Mouse (Mus musculus): ENCODE measurements around the gene Prickle4.

Prickle4 gene

DNA sequence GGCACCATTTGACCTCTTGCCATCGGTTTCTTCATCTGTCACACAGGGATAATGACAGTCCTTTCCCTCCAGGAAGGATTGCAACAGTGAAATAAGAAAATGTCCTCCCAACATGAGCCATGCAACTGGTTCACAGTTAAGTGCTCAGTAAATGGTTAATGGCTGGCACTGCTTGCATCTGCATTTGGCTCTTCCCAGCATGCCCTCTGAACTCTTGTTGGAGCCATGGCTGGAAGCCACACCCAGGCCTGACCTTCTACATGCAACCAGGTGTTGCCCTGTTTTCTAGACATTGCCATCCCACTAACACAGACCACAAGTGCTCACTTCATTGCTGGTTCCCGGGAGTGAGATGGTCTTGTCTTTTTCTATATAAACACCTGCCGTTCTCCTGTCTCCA lies 13.4 kb upstream of the Prickle4 start:
- DNase-seq (ENCODE audit: extremely low read depth, insufficient read length, low spot score): no peak

DNA sequence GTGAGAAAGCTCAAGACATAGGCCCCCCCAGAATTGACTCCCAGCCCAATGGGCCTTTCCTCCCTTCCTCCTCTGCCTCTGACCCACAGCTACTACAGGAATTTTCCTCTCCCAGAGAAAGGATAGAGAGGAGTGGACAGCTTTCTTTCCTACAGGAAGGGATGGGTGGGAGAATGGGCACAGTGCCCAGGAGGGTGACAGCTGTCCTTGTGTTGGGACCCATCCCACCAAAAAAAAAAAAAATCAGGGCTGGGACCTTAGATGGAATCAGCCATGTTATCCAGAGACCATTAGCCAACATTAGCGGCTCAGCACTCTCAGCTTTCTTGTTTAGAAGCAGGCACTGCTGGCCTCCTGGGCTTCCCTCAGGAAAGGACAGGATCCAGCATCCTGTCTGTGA lies 11.7 kb upstream of the Prickle4 start:
- no peak for DNase-seq (ENCODE audit: extremely low read depth, insufficient read length, low spot score)

DNA sequence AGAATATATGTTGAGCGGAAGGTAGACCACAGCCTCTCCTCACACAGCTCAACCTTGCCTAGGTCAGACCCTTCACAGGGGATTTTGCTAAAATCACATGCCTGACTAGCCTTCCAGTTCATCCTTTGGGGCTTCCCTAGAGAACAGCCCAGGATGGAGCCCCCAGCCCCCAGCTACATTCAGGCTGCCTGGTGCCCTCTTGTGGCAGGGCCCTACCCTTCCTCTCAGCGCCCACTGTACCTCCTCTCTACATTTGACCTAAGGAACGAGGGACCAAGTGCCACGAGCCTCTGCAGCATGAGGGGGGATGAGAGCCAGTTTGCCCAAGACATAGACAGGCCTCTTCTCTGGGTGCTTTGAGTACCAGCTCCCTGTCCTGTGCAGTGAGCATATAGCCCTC lies 10.2 kb upstream of the Prickle4 start:
- no peak for DNase-seq (ENCODE audit: extremely low read depth, insufficient read length, low spot score)

DNA sequence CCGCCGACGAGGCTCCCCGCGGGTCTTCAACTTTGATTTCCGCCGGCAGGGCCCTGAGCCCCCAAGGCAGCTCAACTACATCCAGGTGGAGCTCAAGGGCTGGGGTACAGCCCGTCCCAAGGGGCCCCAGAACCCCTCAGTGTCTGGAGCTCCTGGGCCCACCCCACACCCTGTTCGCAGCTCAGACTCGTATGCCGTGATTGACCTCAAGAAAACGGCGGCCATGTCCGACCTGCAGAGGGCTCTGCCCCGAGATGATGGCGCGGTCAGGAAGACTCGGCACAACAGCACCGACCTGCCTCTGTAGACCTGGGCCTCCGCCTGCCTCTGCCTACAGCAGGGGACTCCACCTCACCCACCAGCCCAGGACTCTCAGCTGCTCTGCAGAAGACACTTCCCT lies 9.0 kb upstream of the Prickle4 start:
- no peak for DNase-seq (ENCODE audit: extremely low read depth, insufficient read length, low spot score)

DNA sequence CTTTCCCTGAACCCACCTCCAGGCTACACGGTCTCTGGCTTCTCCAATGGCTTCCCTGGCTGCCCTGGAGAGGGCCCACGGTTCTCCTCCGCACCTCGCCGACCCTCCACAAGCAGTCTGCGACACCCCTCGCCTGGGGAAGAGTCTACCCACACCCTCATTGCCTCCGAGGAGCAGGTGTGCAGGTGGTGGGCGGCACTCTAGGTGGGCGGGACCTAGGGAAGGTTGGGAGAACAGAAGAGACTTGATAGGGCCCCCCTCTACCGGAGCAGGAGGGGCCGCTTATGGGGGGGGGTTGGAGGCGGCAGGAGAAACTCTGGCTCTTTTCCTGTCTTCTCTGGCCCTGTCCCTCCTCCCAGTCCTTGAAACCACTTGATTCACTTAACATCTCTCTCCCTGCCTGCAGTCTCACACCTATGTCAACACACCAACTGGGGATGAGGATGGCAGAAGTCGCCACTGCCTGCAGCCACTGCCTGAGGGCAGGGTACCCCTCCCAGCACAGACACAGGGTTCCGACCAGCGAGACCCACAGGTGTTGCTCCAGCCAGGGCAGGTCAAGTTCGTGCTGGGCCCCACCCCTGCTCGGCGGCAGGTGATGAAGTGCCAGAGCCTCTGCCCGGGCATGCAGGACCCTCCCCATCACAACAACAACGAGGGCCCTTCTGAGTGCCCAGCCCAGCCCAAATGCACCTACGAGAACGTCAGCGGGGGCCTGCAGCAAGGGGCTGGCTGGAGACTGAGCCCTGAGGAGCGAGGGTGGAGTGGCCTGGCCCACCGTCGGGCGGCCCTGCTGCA lies 8.2 kb upstream of the Prickle4 start:
- no peak for DNase-seq (ENCODE audit: extremely low read depth, insufficient read length, low spot score)

DNA sequence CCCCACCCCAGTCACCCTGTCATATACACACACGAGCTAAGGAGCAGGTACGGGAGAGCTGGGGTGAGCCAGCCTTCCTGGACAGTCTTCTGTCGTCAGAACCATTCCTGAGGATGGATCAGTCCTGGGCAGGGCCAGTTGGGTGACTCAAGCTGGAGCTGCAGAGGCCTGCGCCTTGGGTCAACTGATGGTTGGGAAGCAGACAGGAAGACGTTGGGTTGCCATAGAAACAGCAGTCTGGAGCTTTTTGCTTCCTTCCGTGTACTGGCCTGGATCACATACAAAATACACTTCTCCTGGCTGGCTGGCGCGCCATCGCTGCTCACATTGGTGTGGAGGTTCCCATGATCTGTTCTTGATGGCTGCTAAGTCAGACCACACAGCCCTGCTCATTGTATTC lies 7.3 kb upstream of the Prickle4 start:
- DNase-seq (ENCODE audit: extremely low read depth, insufficient read length, low spot score): no peak

DNA sequence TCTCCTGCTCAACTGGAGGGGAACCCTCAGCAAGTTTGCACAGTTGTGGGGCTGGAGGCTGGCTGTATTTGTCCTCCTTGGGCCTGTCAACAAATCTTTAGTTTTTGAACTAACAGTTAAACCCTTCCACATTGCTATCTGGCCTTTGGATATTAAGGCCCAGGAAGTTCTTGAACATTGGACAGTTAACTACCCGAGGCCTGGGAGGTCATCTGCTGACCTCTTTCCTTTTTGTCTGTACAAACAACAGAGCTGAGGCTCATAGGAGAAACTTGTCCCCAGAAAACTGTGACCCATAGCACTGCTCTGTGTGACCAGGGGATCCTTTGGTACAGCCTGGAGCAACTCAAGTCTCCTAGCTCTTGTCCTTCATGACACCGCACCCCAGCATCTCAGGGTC lies 4.5 kb upstream of the Prickle4 start:
- no peak for DNase-seq (ENCODE audit: extremely low read depth, insufficient read length, low spot score)

DNA sequence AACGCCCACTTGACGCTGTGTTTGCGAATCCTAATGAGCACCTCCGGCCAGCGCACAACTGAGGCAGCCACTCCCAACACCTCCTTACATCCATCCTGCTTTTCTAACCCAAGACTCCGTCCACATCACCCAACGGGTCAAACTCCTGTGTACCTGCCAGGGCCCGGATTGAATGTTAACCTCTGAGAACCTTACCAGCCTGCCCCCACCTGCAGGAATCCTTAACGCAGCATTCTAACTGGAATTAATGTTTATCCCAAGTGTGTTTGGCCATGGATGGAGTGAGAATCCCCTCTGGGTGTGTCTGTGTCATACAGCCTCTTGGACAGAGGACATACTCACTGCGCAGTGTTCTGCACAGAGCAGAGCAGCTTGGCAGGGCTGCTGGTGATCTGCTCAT lies 3.6 kb upstream of the Prickle4 start:
- DNase-seq (ENCODE audit: extremely low read depth, insufficient read length, low spot score): no peak

DNA sequence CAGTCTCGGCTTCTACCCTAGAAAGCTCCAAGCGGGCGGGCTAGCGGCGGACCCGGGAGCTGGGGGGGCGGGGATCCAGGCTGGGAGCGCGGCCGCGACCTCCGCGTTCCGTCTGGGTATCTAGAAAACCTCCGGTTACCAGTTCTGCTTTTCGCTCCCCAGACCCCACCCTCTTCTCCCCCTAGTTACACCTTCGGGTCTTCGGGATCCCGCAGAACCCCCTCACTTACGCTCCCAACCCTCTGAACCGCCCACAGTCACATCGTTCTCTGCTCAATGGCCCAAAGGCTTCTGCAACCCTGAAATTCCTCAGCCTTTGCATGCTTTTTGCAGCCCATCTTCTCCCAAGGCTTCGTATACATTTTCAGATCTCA lies 788 bp upstream of the Prickle4 start:
- no peak for DNase-seq (ENCODE audit: extremely low read depth, insufficient read length, low spot score)

DNA sequence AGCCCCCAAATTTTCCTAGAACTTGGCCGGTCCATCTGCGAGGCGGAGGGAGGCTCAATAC lies 264 bp downstream of the Prickle4 start, which contains the start of gene Gm21981:
Gene Gm21981, minus strand, starts transcription at position 14 of the 61 bp plus-strand sequence.
- no peak for DNase-seq (ENCODE audit: extremely low read depth, insufficient read length, low spot score)

DNA sequence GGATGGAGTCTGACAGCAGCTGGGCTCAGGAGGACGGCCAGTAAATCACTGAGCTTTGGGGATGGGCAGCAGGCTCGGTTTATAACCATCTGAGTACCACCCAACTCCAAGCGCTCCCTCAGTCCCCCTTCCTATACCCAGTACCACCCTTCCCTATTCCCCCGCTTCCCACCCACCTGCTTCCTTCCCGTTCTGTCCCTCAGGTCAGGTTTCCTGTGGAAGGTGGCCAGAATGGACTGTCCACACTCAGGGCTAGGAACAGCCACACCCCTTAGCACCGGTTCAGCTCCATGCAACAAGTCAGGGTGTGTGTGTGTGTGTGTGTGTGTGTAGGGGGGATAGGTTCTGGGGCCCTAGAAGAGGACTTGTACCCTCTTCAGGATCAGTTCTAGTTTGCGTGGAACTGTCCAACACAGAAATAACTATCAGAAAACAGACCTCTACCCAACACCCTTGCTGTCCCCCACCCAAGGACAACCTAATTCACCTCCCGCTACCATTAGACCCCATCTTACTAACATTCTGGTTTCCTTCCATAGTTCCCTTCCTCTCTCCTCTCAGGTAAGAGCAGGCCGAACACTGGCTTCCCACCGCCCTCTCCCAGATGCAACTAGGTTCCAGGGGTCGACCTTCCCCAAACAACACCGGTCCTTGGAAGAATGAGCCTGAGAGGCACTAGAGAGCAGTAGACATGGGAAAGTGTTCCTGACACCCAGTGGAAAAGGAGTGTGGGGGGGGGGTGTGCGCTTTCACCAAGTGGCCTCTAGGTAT lies 680 bp downstream of the Prickle4 start:
- DNase-seq (ENCODE audit: extremely low read depth, insufficient read length, low spot score): no peak

DNA sequence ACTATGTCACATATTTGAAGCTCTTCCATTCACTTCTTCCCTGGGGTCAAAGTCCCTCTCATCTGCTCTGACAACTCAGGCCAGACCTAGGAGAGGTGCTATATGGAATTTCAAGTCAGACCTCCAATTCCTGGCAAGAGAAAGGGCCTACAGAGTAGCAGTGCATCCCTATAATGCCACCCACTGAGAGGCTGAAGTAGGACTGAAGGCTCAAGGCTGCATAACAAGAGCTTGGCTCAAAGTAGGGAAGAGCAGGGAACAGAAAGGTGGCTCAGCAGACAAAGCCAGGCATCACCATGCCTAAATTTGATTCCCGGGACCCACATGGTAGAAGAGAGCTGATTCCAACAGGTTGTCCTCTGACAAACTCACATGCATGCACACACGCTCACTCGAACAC lies 2.9 kb downstream of the Prickle4 start:
- DNase-seq (ENCODE audit: extremely low read depth, insufficient read length, low spot score): no peak

DNA sequence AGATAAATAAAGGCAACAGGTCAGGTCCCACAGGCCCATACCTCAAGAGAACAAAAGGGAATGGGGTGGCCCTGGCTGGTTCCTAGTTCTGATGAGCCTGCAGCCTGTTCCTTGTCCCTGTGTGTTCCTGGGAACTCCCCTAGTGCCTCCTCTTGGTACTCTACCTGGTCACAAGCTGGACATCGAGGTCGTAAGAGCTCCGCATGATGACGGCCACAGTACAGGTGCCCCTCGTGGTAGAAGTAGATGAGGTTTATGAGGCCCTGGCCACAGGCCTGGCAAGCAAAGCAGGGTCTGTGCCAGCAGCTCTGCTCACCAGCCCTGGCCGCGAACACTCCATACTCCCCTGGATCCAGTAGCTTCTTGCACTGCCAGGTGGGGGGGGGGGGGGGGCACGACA lies 4.6 kb downstream of the Prickle4 start:
- DNase-seq (ENCODE audit: extremely low read depth, insufficient read length, low spot score): no peak

DNA sequence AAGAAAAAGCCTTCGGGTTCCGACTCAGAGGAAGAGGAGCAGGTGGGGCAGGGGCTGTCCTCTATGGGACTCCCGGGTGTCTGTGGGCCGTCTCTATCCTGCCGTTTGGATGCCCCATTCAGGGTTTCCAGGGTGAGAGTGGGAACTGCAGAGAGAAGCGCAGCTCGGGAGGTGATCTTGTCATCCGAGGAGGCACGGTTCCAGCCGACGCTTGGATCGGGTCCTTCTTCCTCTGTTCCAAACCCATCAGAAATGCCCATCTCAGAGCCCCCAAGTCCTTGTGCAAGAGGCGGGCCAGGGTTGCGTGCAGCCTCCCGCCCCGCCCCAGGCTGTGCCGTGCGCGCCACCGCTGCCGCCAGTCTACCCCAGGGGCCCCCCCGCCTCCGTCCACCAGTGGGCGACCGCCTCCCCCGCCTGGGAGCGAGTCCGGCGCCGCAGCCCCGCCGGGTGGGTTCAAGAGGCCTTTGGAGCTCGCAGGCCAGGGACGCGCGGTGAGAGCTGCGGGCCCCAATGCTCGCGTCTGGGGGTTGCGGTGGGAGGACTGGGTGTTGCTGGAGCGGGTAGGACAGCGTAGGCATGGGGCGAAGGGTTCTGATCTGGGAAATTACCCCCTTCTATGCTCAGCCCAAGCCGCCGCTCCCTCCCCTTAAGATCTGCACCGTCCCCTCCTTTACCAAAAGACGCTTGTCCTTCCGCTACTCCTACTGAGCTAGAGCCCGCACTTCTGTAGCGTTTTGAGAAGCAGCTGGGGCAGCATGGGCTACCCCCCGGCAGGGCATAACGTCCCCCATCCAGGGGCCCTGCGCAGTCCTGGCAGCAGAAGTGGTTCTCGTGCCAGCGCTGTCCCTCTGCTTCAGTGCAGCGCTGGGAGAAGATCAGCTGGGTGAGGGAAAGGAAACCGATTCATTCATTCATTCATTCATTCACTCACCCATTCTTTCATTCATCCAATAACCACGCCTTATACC lies 5.6 kb downstream of the Prickle4 start, which contains the start of gene Frs3:
Gene Frs3, plus strand, starts transcription at position 423 of the 968 bp plus-strand sequence.
- DNase-seq (ENCODE audit: extremely low read depth, insufficient read length, low spot score): no peak

DNA sequence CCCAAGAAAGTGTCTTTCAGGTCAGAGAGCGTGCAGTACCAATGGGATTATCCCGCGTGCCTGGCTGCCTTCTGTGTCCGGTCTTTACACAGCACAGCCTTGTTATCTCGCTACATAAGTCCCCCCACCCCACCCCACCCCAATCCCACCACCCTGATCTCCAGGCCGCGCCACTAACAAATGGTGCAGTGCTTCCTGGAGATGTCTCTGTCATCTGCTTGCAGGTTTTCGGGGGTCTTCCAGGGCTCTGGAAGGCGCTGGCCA lies 6.3 kb downstream of the Prickle4 start, which contains the start of gene Tomm6:
Gene Tomm6, minus strand, starts transcription at position 43 of the 264 bp plus-strand sequence.
- no peak for DNase-seq (ENCODE audit: extremely low read depth, insufficient read length, low spot score)

DNA sequence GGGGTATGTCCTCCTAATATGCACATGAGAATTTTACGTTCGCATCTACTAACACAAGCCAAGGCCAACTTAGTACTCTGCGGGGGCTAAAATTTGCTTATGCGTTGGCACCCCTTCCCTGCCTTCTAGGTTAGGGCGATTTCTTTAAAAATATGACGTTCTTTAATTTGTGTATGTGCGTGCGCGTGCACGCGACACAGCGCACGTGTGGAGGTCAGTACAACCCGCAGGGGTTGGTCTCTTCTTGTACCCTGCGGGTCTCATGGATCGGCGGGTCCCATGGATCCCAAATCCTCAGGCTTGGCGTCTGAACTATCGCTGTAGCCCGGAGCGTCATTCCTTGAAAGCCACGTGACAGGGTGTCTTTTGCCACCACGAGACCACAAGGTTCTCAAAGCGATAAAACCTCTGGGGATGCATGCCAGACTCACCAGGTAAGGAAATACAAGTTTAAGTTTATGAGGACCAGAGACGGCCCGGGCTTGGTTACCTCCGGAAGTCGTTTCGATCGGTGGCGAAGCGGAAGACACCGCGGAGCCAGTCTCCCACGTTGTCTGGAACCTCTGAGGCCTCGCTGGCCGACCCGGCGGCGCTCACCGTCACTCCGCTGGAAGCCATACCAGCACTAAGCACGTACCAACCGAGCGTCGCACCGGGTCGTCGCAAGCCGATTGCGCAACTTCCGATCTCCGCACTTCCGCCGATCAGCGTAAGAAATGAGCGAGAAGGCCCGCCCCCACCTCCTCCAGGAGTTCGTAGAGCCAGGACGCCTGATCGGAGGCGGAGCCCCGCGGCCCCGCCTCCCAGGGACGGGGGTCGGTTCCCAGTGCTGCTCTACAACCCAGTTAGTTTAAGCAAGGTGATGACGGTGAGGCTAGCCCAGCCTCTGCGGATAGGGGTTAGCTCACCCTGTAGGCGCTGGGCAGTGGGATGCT lies 6.9 kb downstream of the Prickle4 start:
- DNase-seq (ENCODE audit: extremely low read depth, insufficient read length, low spot score): peak; percentile 99

DNA sequence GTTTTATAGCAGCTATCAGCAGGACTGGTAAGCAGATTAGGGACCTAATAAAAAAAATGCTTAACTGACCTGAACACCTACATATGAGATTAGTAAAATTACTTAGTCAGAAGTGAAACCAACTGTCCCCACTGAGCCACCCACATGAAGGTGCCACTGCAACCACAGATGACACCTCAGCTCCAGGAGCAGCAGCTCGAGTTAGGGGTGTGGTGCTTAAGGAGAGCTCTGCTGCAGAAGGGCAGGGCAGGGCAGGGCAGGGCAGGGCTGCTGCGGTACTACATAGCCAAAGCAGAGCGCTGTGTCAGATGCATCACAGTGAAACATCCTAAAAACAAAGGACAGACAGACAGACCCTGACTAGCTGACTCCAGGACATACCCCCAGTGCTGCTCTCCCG lies 11.7 kb downstream of the Prickle4 start:
- no peak for DNase-seq (ENCODE audit: extremely low read depth, insufficient read length, low spot score)

DNA sequence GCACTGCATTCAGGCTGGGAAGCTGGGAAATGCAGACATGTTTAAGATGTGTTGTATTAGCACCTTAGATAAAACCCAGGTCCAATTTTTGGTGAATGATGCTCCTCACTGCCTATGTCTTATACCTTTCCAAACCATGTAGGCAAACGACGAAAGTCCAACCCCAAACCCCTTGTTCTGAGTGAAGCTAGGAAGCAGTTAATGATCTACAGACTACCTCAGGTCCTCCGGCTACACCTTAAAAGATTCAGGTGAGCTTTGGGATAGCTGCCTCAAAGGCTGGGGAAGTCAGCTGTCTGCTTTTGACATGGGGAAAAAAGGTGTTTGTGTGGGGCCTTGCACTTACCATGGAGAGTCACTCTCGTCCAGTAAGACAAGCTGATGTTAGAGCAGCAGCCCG lies 15.8 kb downstream of the Prickle4 start:
- no peak for DNase-seq (ENCODE audit: extremely low read depth, insufficient read length, low spot score)

DNA sequence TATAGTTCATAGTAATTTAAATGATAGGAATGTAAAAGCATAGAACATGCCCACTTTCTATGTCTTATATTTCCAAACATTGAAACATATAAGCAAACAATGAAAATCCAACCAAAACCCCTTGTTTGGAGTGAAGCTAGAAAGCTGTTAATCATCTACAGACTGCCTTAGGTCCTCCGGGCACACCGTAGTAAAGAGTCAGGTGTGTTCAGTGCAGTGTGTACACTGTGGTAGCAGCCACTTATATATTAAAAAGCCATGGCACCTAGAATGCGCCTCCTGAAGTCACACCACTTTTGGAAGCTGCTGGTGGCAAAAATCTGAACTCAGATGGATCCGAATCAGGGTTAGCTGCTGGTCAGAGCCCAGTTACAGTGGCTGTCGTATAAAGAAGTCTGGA lies 16.3 kb downstream of the Prickle4 start:
- no peak for DNase-seq (ENCODE audit: extremely low read depth, insufficient read length, low spot score)

DNA sequence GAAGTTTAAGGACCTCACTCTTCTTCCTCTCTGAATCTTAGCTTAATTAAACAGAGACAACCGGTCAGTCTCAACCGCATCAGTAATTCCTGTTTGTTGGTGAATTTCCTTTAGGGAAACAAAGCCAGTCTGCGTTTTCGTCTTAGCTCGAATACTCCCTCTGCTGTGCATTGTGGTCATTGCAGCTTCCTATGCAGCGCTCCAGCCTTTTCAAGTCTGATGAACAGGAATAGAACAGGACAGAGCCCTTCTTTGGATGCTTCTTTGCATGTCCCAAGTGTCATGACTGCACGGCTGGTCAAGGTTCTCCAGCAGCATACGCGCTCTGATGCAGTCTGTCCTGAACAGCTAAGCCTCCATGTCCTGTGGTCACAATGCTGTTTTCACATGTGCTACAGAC lies 18.0 kb downstream of the Prickle4 start:
- DNase-seq (ENCODE audit: extremely low read depth, insufficient read length, low spot score): no peak

Data from 3134 (cell line).